Mouse (Mus musculus): ENCODE data around the gene Cep112.

Gene Cep112

DNA sequence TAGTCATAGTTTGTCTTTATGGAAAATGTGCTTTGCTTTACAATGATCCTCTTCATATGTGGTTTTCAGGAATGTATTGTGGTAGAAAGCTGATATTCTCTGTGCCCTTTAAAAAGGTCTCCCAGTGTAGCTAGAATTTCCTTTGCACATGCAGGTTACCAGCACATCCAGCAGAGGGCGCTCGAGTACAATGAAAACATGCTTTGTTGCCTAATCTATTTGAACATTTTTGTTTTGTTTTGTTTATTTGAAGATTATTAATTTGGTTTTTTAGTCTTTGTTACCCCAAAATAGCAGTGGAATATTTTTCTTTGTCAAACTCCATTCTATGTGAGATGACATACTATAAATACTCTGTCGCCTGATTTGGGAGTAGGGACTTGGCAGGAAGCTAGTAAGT lies 24.8 kb downstream of the Cep112 start:
- peak; percentile 70 for DNase-seq

DNA sequence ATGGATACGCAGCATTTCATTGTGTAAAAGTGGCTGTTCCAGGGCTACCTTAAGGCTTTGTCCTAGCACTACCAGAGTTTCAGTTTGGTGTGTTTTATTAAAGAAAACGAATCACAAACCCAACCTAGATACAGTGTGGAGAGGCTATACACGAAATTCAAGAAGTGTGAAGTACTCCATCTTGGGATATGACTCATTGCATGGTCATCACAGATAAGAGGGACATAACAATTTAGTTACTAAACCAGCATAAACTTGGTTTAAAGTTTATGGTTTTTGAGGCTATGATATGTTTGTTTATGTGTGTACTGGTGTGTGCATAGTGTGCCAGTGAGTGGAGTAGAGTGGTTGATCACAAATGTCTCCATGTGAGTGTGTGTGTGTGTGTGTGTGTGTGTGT lies 34.6 kb downstream of the Cep112 start:
- DNase-seq: no peak

DNA sequence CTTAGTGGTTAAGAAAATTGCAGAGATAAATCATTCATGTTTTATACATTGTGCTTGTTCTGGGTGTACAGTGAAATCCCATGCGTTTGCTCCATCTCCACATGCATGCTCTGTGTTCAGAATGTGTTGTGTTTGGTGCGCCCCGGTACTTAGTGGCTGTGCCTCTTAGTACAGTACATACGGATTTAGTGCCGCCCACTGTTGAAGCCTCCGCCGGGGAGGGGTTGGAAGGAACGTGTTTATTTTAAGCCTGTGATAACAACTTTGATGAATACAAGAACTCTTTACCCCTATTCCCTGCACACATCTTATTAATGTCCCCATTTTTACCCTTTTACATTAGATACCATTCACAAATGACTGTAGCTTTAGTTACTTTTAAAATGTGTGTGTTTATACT lies 39.1 kb downstream of the Cep112 start:
- no peak for DNase-seq

DNA sequence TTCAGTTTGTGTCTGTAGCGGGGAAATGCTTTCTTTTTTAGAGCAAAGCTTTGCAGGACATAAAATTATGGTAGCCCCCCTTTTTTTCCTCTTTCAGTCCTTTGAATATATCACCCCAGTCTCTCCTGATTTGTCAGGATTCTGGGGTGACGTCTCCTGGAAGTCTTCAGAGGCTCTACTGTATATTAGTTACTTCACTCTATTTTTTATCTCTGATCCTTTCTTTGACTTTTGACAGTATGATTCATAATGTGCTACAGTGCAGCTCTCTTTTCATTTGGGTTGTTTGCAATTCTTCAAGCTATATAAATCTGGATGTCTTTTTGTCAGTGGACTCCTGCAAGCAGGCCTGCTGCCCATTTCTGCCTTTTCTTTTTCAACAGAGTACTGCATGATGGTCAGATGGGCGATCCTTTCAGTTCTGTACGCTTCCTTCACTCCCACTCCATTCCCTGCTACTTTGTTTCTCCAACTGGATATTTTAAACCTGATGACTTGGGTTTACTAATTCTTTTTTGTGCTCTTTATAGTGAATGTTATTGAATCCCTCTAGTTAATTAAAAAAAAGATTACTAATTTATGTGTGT lies 39.8 kb downstream of the Cep112 start:
- no peak for DNase-seq

DNA sequence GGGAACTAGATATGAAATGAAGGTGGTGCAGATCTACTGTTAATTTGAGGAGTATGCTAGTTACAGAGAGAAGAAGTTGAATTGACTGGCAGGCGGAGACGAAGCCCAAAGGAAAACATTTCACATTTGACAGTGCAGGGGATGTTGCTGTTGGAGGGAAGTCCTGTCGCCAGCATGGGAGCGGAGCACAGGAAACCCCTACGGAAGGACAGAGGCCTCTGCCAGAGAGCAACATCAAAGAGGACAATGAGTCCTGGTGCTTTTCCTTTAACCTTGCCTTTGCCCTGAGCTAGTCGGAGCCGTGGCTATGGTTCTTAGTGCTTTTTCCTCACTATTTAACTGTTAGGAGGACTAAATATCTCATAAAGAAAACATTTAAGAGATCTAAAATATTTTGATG lies 50.7 kb downstream of the Cep112 start:
- peak; percentile 3 for DNase-seq

DNA sequence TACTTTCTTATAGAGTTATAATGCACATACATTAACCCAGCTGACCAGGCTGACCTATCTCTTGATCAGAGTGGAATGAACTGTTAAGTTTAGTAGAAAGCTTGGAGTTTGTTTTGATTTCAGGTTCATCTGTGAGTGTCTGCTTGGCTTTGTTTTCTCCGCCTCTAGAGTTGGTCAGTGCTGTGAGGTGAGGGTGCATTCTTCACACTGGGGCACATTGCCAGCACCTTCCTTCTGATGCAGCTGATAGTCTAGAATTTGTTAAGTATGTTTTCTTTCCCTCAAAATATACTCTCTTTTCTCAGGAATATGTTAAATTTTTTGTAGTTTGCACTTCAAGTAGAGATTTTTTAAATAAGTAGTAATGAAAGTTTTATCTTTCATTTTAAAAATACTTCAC lies 51.2 kb downstream of the Cep112 start:
- no peak for DNase-seq

DNA sequence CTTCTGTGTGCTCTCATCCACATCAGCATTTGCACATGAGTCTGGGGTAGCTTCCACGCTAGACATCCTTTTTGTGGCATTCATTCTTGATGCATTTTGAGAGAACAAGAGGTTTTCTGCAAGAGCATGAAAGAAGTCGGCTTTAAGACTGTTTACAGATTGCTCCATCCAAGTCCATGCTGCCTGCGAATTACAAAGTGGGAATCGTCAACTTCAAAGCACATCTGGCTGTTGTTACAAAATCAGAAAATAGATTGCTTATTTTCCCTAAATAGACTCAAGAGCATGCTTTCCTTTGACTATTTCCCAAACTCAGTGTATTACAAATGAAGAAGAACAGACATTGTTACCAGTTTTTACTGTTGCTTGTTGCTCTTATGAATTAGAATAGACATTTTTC lies 59.0 kb downstream of the Cep112 start:
- no peak for DNase-seq

DNA sequence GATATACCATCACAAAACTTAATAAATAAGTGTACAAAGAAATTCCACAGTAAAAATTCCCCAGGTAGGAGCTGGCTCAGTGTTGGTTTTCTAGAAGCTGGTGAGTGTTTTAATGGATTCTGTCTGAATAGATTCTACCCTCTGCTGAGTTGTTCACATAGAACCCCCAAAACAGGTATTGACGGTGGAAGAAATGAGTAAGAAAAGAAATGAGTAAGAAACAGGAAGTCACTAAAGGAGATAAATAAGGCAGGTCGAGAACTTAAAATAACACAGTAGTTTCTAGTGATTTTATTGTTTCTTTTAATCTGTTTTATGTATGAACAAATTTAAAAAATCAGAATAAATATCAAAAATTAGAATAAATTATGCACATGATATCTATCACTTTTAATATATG lies 63.3 kb downstream of the Cep112 start:
- no peak for DNase-seq

DNA sequence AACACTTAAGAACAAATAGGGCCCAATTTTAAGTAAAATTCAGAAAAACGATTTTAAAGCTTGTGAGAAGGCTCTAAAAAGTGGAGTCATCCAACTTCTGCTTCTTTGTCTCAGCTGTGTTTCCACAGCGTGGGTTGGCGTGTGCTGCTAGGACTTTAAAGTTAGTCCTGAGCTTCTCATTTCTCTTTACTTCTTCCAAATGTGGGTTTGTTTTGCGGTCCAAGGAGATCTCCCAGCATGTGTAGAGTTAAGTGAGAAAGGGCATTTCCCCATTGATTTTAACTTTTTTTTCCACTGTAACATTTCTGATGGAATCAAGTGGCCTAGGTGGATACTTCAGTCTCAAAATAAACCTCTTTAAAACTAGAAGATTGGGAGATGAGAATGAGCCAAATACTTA lies 64.9 kb downstream of the Cep112 start:
- no peak for DNase-seq

DNA sequence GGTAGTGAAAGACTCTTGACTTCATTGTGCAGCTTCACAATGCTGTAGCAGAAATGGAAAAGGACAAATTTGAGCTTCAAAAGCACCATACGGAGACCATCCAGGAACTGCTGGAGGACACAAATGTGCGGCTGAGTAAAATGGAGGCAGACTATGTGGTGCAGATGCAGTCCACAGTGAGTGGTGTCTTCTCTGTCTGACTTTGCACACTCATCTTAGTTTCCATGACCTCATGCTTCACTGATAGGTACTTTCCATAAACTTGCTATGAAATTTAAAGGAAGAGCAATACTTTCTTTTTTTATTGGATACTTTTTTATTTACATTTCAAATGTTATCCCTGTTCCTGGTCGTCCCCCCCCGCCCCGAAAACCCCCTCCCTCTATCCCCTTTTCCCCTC lies 83.2 kb downstream of the Cep112 start:
- DNase-seq: no peak

DNA sequence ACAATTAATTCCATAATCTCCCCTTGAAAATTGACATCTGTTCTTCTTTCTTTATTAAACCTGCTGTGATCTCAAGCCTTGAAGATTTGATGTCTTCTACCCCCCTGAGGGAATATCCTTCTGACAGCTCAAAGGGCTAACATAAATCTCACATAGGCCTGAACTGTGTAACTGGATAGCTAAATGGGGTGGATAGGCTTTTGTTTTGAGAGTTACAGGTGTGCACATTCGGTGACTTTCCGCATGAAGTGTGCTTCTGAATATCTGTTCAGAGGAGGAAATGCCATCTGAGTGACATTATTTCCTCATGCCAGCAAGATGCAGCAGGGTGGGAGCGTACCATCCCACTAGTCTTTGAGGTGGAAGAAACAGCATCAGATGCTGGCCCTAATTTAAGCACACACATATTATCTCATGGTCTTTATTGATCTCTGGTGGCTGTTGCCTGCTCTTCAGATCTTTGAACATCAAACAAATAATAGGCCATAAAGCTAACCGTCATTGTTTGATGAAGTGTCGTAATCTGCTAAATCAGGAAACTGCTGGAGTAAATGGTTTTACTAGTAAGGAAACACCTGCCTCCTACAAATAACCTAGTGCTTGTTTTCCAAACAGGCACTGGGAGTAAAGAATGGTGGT lies 102.9 kb downstream of the Cep112 start:
- no peak for DNase-seq

DNA sequence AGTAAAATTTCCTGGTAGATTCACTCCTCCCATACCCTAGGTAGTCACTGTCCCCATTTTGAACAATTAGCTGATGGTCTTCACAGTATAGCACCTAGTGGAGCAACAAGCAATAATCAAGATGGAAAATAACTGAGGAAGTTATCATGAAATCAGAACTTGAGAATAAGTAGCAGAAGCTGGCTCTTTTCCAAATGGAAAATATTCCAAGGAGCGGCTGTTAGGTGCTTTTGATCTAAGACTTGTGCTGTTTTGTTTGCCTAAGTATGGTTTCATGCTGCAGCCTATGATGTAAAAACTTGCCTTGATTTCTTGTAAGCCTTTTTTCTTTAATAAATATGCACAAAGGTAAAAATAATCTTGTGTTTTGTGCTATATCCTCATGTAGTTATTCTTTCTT lies 107.9 kb downstream of the Cep112 start:
- DNase-seq: no peak

DNA sequence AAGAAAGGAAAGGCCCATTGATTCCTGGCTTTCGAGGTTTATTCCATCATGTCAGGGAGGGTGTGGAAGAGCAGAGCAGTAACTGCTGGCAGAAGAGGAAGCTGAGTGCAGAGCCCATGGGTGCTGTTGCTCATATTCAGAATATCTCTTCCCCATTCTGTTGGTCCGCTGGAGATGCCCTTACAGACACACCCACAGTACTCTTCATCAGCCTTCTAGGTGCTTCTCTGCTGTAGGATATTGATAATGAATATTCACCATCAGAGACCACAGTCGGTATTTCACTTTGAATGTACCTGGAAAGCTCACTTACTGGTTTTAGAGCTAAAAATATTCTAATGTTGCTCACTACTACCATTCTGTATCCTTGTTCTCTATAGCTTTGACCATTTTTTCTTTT lies 109.0 kb downstream of the Cep112 start:
- DNase-seq: no peak

DNA sequence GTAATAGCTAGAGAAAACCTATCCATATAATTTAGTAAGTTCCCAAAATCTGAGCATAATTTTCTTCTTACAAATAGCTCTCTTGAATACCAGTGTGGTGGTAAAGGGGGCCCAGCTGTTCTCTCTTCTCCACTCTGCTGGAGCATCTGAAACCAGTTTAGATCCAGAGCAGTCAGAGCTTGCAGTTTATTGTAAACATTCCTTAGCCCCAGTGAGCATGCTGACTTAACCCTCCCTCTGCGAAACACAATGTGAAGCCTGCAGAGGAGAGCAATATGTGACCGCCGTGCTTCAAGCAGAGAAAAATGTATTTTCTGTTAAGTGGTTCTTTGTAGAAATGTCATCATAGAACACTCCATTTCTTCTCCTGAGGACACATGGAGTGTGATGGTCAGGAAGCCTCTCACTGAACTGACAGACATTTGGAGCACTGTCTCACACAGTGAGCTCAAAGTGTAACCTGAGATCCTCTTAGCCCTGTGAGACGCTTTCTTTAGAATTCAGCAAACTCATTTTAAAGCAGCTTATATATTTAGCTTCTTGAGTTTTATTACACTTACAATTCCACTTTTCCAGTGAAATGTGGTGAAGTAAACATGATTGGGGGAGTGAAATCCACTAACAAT lies 128.1 kb downstream of the Cep112 start:
- no peak for DNase-seq

DNA sequence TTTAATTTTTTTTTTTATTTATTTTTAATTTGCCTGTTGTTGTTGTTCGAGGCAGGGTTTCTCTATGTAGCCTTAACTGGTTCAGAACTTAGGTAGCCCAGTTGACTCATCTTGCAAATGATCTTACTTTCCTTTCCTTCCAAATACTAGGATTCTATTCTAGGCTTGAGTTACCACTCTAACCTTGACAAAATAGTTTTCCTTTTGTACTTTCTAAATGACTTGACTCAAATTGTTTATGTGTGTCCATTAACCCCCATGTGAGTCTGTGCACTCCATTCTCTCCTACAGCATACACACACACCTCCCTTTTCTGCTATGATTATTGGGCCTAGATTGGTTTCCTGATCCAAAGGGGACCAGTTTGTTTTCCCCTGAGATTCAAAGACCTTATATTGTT lies 128.9 kb downstream of the Cep112 start:
- no peak for DNase-seq

DNA sequence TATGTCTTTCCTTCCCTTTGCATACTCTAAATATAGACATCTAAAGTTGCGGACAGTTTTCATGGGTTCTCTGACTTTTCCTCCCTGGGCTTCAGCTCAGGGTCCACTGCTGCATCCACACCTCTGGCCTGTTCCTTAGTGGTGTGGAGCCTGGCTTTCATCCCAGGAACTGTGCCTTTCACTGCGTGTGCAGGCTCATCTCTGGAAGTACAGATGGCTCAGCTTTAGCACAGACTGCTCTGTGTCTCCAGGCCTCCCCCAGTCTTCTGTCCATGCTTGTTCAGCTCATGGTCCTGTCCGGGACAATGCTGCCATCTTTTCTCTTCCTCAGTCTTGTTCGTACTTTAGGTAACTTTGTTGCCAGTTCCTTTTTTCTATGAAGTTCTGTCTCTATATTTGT lies 133.6 kb downstream of the Cep112 start:
- DNase-seq: no peak

DNA sequence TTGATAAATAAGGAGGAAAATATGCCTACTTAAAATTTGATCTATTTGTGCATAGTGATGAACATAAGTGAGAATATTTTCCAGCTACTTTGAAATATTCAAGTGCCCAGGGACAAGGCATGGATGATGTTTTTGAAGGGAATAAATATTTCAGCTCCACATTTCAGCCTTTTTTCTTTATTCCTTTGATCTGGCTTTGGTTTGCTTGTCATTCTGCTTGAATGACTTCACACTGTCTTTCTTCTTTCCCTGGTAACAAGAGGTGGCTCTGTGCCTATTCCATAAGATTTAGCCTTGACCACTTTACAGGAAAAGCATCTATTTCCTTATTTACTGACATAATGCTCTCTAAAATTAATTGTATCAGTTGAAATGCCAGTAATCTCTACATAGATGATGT lies 134.5 kb downstream of the Cep112 start:
- DNase-seq: no peak

DNA sequence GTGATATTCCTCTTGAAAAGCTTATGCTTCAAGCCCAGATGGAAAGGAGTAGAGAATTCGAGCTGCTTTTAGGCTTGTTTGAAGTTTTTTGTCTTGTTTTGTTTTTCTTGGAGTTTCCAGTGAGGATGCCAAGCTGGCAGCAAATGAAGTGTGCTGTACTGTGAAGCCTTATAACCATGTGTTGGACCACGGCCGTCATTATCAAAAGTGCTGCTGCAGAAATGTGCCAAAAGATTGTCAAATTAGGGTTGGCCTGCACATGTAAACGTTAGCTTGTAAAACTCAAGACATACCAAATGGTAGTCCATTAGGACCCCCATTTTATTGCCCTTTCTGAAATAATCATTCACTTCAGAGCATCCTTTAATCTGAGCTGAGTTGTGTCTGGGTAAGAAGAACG lies 137.1 kb downstream of the Cep112 start:
- DNase-seq: no peak

DNA sequence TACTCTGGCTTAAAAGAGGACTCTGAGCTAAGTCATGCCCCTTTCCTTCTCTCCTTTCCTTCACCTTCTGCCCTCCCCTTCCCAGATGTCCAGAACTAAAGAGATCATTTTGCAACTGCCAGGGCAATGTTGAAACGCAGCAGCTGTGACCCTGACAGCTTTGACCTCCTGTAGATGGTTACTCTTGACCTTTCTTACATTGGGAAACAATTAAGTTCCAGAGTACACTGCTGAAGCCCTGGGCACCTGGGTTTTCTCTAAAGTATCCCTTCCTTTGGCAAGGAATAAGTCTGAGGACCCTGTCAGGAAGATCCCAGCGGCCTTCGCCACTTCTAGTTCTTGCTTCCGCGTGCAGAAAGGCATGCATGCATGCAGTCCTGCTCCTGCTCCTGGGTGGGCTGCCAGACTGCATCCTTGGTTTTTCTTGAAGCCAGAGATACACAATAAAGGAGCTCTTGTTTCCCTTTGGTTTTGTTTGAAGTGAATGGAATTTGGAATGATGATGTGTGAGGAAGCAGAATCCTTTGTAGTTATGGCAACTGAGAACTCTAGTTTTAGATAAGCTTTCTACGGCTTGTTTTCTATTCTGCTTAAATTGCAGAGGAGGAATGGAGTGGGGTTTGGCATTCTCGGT lies 161.7 kb downstream of the Cep112 start:
- DNase-seq: no peak

DNA sequence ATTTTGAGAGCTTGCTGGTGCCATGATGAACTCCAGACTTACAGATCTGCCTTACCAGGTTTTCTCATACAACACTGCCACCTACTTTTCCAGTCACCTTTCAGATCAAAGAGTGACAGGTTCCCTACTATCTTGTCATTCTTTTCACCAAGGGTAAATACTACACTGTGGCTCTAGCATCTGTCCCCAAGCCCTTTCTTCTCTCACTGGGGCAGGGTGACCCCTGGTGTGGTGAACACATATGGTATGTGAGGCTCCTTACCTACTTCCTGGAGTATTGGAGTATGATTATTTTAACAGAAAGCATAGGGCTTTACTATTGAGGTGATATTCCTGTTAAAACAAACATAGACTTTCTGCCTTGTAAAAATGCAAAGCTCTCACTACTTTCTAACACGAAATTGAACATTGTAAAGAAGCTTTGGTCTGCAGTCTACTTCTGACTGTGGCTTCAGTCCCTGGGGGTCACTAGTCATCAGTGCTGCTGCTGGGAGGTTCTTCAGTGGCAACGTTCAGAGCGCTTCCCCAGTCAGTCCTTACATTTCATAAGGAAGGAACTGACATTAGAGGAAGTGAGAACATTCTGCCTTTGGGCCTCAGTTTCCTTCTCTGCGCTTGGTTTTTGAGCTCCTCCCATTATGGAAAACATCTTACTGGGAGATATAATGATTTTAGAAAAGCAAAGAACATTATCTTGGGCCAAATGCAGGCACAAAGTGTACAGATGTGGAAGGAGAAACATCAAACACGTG lies 168.4 kb downstream of the Cep112 start:
- DNase-seq: no peak

DNA sequence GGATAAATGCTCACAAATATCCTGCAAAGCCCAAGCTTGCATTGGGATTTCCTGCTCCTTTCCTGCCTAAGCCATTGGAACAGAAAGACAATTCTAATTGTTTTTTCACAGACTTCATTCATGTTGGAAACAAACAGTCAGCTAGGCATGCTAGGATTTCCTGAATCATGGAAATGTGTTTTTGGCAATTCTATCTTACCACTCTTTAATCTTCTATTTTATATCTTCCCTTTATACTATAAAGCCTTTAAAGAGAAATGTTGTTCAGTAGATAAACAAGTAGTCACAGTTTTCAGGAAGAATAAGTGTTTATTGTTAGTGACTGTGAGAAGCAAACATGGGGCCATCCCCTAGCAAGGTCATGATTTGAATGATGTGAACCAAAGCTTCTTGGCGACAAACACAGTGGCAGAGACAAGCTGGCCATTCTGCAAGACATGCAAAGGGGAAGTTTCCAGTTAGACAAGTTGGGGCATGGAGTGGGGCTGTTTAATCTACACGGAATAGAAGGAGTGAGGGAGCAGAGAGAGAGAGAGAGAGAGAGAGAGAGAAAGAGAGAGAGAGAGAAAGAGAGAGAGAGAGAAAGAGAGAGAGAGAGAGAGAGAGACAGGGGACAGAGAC lies 169.1 kb downstream of the Cep112 start:
- no peak for DNase-seq

DNA sequence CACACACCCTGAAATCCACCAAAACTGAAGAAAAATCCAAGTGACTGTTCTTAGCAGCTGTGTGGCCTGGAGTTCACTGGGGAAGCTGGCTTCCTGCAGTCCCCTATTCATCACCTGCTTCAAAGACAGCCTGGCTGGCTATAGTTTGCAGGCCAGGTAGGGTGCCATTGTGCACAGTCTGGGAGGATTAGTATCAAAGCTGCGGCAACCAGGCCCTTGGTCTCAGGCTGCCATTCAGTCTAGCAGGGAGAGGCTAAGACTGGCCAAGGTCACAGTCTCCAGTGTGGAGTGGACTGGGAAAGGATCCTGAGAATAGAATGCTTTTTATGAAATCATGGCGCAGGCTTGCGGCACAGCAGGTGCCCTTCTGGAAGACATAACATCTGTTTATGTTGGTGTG lies 180.3 kb downstream of the Cep112 start:
- DNase-seq: no peak

DNA sequence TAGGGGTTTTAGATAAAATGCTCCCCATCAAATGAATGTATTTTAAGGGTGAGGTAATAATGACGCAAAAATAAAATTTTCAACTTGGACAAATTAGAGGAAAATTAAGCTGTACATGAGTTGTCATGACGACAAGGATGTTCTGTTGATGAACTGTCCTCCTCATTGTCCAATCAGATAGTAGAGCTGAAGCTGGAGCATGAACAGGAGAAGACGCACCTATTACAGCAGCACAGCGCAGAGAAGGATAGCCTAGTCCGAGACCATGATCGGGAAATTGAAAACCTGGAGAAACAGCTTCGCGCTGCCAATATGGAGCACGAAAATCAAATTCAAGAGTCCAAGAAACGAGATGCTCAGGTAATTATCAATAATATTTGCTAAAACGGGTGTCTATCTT lies 181.0 kb downstream of the Cep112 start:
- no peak for DNase-seq
